Mouse (Mus musculus) urinary bladder, postnatal 36 days (tissue): ENCODE measurements around the gene Olfr1272.
"Not testable (repeated sequence)": the region's sequence is repeated elsewhere in the genome, so short reads cannot be mapped to it uniquely, and the experiment has no call there.

Experiments
- DNase-seq, 2 experiments: peaks; one replicate each; pipeline ENCODE4 v3.0.0; 2022; ENCODE audit warnings: low spot score in 2 of 2, mixed read lengths in 1 of 2

Olfr1272 gene

DNA sequence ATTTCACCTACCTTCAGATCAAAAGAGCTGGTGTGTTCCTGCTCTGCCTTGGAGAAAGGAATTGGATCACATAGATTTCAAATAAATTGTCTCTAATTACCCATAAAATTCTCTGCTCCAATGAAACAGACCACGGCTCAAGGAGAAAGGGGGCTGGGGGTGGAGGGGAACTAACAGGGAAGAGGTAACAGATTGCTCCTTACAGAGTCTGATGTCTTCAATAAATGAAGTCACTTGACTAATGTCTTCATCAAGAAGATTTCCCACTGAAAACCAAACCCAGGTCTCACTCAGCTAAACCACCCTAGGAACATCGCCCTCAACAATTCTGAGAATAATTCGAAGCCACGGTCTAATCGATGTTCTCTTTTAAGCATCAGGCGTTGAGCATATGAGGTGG is at the start of gene Olfr1272:
TSS of gene Olfr1272 (minus strand) at position 101 of the 400 bp plus-strand sequence.
- DNase-seq = no peak

DNA sequence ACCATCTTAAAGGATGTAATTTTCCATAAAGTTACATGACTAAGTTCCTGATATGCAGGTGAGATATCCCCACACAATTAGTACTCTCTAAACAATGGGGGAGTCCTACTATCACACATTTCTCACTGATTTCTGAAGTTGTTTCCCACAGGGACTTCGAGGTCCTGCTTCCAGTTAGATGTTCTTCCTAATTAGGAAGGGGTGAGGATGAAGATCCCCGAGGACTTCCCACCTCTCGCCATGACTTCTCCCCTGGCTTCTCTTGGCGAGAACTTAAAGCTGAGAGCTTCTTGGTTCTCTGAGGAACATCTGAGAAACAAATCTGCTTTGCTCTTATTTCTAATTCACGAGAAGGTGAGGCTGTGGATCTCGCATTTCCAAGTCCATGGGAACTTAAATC is 29.3 kb upstream of the Olfr1272 start, which contains the start of gene Gm13769:
TSS of gene Gm13769 (plus strand) at position 301 of the 400 bp plus-strand sequence.
- not testable (repeated sequence) for DNase-seq

DNA sequence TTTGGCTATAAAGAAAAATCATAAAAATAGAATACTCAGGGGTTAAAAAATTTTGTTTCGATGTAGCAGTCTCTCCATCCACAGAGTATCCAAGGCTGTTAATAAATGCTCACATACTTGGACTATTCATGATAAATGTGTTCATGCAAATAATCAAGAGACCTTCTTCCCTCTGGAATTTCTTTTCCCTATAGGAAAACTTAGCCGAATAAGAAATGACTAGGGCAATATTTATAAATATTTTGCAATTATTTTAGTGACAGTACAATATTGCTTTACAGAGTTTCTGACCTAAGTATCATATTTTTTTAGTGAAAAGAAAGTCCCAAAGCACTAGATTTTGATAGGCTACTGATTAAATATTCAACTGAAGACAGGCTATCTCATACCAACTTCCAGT is 21.7 kb downstream of the Olfr1272 start, which contains the start of gene Olfr1271:
TSS of gene Olfr1271 (minus strand) at position 101 of the 400 bp plus-strand sequence.
- no peak for DNase-seq

DNA sequence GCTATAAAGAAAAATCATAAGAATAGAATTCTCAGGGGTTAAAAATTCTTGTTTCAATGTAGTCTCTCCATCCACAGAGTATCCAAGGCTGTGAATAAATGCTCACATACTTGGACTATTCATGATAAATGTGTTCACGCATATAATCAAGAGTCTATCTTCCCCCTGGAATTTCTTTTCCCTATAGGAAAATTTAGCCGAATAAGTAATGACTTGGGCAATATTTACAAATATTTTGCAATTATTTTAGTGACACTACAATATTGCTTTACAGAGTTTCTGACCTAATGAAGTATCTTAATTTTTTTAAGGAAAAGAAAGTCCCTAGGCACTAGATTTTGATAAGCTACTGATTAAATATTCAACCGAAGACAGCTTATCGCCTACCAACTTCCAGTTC is 35.1 kb downstream of the Olfr1272 start, which contains the start of gene Olfr142:
TSS of gene Olfr142 (minus strand) at position 101 of the 400 bp plus-strand sequence.
- DNase-seq = no peak
